Mouse (Mus musculus) kidney, postnatal 0 days (tissue): ENCODE measurements around the gene Maats1. TPM values are rescaled to one million over a fixed set of nuclear protein-coding genes. Genes with fewer than 3 reads are reported as not detected.

Experiments
- ATAC-seq: fragments of 200-750 bp; cut with Nextera tagmentation; replicated peaks from 2 replicates; pipeline ENCODE4 v1.8.0; 2017; ENCODE audit warnings: low read depth, moderate number of reproducible peaks, moderate TSS enrichment, moderate library complexity; ENCODE audit not compliant: low FRiP score
- DNase-seq: peaks from one replicate; pipeline ENCODE4 v3.0.0-alpha.2; 2016; ENCODE audit warnings: low spot score
- H3K27ac ChIP-seq: fragments of 300-500 bp; sonication (generic); 2 replicates; pipeline ENCODE4 v1.5.1; 2014; ENCODE audit warnings: mild to moderate bottlenecking
- H3K27me3 ChIP-seq: fragments of 300-500 bp; sonication (generic); 2 replicates; pipeline ENCODE4 v1.6.1; 2014; ENCODE audit warnings: low read length, mixed read lengths; ENCODE audit not compliant: insufficient read depth
- H3K36me3 ChIP-seq: fragments of 300-500 bp; sonication (generic); 2 replicates; pipeline ENCODE4 v1.6.1; 2014; ENCODE audit warnings: low read length, mixed read lengths; ENCODE audit not compliant: insufficient read depth
- H3K4me1 ChIP-seq: fragments of 300-500 bp; sonication (generic); replicated peaks from 2 replicates; pipeline ENCODE4 v1.6.1; 2014; ENCODE audit warnings: antibody characterized with exemption, low read length, mixed read lengths; ENCODE audit not compliant: insufficient read depth
- H3K4me2 ChIP-seq: fragments of 300-500 bp; sonication (generic); 2 replicates; pipeline ENCODE4 v1.6.1; 2014; ENCODE audit warnings: mild to moderate bottlenecking, low read length, moderate library complexity, mixed read lengths
- H3K4me3 ChIP-seq: fragments of 300-500 bp; sonication (generic); replicated peaks from 2 replicates; pipeline ENCODE4 v1.5.1; 2014; ENCODE audit warnings: low read depth, low read length
- H3K9ac ChIP-seq: fragments of 300-500 bp; sonication (generic); 2 replicates; pipeline ENCODE4 v1.6.1; 2014; ENCODE audit warnings: low read depth, low read length
- H3K9me3 ChIP-seq: fragments of 300-500 bp; sonication (generic); replicated peaks from 2 replicates; pipeline ENCODE4 v1.6.1; 2016; ENCODE audit warnings: low read length, inconsistent platforms, mixed read lengths
- CTCF ChIP-seq: IDR thresholded peaks from 2 replicates; pipeline ENCODE4 v1.5.1; 2016; ENCODE audit warnings: antibody characterized with exemption, low read depth, mild to moderate bottlenecking, moderate library complexity
- WGBS: fragments of 180-500 bp; shearing (Covaris S2); extraction: QIAGEN DNeasy Blood & Tissue Kit; methylation state at CpG from one replicate; pipeline ENCODE4 v1.1.7; 2014; 5-methylcytosine and 5-hydroxymethylcytosine counted together
- polyA plus RNA-seq: library from polyadenylated mRNA; unstranded; fragments of >200 nt; fragmentation: Nextera tagmentation; extraction: Ambion mirVana; gene quantifications from 2 replicates; pipeline ENCODE4 v1.2.1, GENCODE M21; 2015

The Maats1 gene
- polyA plus RNA-seq, 1 experiment from 2014 or later: 0.21 TPM

DNA sequence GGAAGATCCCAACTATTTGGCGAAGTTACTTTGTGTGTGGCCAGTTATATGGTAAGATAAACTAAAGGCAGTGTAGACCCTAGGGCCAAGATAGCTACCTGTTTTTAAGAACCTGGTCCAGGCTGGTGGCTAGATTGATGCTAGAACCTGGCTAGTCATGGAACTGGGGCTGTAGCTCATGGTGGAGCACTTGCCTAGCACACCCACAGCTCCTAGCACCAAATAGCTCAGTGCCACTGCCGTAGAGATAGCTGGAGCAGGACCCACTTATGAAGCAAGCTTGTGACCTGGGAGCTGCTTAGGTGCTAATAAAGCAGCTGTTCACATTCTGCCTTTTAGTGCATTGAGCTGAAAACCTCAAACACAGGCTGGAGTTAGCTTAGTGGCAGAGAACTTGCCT, 11.7 kb upstream of the Maats1 start:
- DNase-seq: no peak
- H3K27ac ChIP-seq: no peak overlapping the region
- no peak for ATAC-seq
- no peaks in the 10 kb centered on the region for H3K4me1 ChIP-seq
- 93% methylated on average over 2 of the region's 2 CpGs for WGBS
- H3K9ac ChIP-seq: no peak overlapping the region
- no peak overlapping the region for H3K4me3 ChIP-seq
- peaks cover 30% of the 10 kb centered on the region; the same call in 1 of the 2 replicates for H3K36me3 ChIP-seq
- no peaks in the 10 kb centered on the region for H3K27me3 ChIP-seq
- no peaks in the 10 kb centered on the region for H3K9me3 ChIP-seq
- no peak for TF ChIP-seq CTCF
- no peak overlapping the region for H3K4me2 ChIP-seq

DNA sequence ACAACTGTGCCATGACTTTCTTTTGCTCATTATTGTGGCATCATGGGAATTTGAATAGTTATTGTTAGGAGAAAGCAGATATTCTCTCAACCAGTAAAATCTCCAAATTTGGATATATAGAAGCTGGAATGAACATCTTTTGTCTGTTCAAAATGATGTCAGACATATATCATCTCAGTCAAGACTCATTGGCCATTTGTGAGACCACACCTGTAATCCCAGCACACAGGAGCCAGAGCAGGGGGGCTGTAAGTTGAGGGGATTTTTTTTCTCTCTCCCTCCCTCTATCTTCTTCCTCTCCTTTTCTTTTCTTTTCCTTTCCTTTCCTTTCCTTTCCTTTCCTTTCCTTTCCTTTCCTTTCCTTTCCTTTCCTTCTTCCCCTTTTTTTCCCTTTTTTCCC, 10.9 kb upstream of the Maats1 start:
- Histone ChIP-seq H3K27me3 (no peaks in the 10 kb centered on the region), H3K9me3 (no peaks in the 10 kb centered on the region), H3K4me2 (no peak overlapping the region), H3K9ac (no peak overlapping the region), H3K4me3 (no peak overlapping the region), H3K4me1 (peaks cover 2% of the 10 kb centered on the region; the same call in 1 of the 2 replicates), H3K36me3 (peaks cover 30% of the 10 kb centered on the region; the same call in 1 of the 2 replicates), H3K27ac (no peak overlapping the region)
- no peak for ATAC-seq
- no peak for DNase-seq
- no peak for TF ChIP-seq CTCF

DNA sequence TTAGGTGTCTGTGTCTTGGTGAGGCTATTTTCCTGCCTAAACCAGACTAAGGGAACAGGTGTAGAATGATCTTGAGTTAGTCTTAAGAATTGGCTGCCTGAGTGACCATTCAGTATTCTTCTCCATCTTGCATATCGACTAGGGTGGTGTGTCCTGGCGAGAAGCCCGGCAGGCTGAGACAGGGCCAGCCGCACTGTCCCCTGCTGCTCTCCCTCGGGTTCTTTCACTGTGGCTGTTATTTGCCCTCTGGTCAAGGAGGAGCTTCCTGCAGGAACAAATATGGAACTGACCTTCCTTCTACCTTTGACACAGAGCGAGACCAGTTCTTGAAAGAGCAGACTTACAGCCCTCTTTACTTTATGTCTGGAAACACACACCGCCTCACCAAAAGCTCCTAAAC, 10.1 kb upstream of the Maats1 start:
- no peak for DNase-seq
- ATAC-seq: no peak
- TF ChIP-seq CTCF: no peak
- Histone ChIP-seq H3K9ac (no peak overlapping the region), H3K27ac (no peak overlapping the region), H3K9me3 (no peaks in the 10 kb centered on the region), H3K4me1 (peaks cover 6% of the 10 kb centered on the region; the same call in 1 of the 2 replicates), H3K4me2 (no peak overlapping the region), H3K4me3 (no peak overlapping the region), H3K27me3 (no peaks in the 10 kb centered on the region), H3K36me3 (peaks cover 30% of the 10 kb centered on the region; the same call in 1 of the 2 replicates)
- WGBS: 80% methylated on average over 7 of the region's 7 CpGs

DNA sequence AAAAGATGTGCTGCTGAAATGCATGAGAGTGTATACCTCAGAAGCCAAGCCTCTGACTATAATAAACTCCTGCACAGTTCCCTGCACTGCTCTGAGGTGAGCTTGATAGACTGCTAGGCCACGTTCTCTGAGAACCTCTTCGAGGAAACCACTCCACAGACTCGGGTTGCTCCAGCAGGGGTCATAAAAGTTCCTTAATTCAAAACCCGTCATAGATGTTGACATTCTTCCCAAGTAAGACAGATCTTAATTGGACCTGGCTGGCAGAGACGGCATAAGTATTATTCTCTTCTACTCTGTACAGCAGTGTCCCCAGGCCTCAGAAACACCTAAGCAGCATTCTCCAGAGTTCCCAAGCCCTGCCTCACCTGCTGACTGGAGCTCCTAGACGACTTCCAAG, 9.0 kb upstream of the Maats1 start:
- H3K27ac ChIP-seq: no peak overlapping the region
- no peak overlapping the region for H3K9ac ChIP-seq
- ATAC-seq (no peak), DNase-seq (no peak)
- peaks cover 24% of the 10 kb centered on the region; the same call in 1 of the 2 replicates for H3K36me3 ChIP-seq
- no peaks in the 10 kb centered on the region for H3K27me3 ChIP-seq
- no peak overlapping the region for H3K4me2 ChIP-seq
- TF ChIP-seq CTCF: no peak
- no peaks in the 10 kb centered on the region for H3K9me3 ChIP-seq
- WGBS: 66% methylated on average over 6 of the region's 6 CpGs
- no peak overlapping the region for H3K4me3 ChIP-seq
- peaks cover 6% of the 10 kb centered on the region; the same call in 1 of the 2 replicates for H3K4me1 ChIP-seq

DNA sequence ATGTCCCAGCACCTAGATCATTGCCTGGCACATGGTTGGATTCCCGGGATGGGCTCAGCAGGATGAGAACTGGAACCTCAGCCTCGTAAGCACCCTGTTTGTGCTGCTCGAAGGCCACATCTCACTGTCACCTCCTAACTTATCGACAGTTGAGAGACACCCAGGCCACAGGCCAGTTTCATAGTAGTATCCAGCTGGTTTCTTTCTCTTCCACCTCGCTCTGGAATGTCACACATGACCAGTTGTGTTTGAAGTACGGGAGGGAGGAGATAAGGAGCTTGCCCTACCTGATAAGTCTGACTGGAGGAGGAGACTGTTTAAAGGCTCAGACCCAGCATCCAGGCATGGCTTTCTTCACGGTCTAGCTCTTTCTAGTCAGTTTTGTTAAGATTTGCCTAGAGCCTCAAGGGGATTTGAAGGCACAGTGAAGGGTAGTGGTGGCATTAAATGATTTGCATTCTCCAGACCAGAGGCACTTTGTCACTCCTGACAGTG, 8.5 kb upstream of the Maats1 start:
- ATAC-seq: no peak
- Histone ChIP-seq H3K4me2 (no peak overlapping the region), H3K9ac (no peak overlapping the region), H3K9me3 (no peaks in the 10 kb centered on the region), H3K36me3 (peaks cover 24% of the 10 kb centered on the region; the same call in 1 of the 2 replicates), H3K4me3 (no peak overlapping the region), H3K27me3 (no peaks in the 10 kb centered on the region), H3K27ac (no peak overlapping the region), H3K4me1 (peaks cover 6% of the 10 kb centered on the region; the same call in 1 of the 2 replicates)
- no peak for DNase-seq
- TF ChIP-seq CTCF: no peak
- 66% methylated on average over 7 of the region's 7 CpGs for WGBS

DNA sequence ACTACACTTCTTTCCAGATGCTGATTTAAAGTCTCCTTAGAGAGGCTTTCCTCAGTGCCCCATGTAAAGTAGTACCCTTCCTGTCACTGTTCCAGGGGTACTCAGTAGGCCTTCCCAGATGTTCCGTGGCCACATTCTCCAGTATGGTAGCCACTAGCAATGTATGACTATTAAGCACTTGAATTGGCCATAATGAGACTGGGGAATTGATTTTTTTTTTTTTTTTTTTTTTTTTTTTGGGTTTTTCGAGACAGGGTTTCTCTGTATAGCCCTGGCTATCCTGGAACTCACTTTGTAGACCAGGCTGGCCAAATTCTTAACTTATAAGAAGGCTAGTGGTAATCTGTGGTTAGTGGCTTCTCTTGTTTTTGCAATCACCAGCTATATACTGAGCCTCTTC, 7.9 kb upstream of the Maats1 start:
- no peak for DNase-seq
- Histone ChIP-seq H3K27ac (no peak overlapping the region), H3K27me3 (no peaks in the 10 kb centered on the region), H3K9ac (no peak overlapping the region), H3K4me3 (no peak overlapping the region), H3K4me2 (no peak overlapping the region), H3K4me1 (peaks cover 6% of the 10 kb centered on the region; the same call in 1 of the 2 replicates), H3K36me3 (peaks cover 24% of the 10 kb centered on the region; the same call in 1 of the 2 replicates), H3K9me3 (no peaks in the 10 kb centered on the region)
- 98% methylated on average over 2 of the region's 2 CpGs for WGBS
- ATAC-seq: no peak
- no peak for TF ChIP-seq CTCF
